Mouse (Mus musculus): ENCODE measurements at regions not wholly inside any gene's neighbourhood (a gene's known extent, or its start where the extent isn't known, plus 50 kb on each side); places are given as distances from the start of the nearest gene placed in this dataset.
"Not testable (repeated sequence)": the region's sequence is repeated elsewhere in the genome, so short reads cannot be mapped to it uniquely, and the experiment has no call there.

- WGBS, result 81% methylated on average over 4 of the region's 4 CpGs
- Histone ChIP-seq H3K4me2 (no peak overlapping the region), H3K9me3 (no peaks in the 10 kb centered on the region), H3K27ac (no peak overlapping the region), H3K4me1 (no peaks in the 10 kb centered on the region), H3K4me3 (replicated peaks) (no peak overlapping the region), H3K36me3 (no peaks in the 10 kb centered on the region), H3K9ac (no peak overlapping the region), H3K27me3 (replicated peaks) (no peaks in the 10 kb centered on the region)
- ATAC-seq (ENCODE audit: insufficient read depth, low FRiP score, low read depth), result no peak
Observed at GRCm38 (mm10) chr8:5523281-5523680, 418.1 kb upstream of the Slc10a2 start.

GRCm38 (mm10) chr8:5495861-5496260, 390.7 kb upstream of the Slc10a2 start:
- WGBS, result 62% methylated on average over 2 of the region's 2 CpGs
- ATAC-seq (ENCODE audit: insufficient read depth, low FRiP score, low read depth), result no peak
- no peak overlapping the region for H3K9ac ChIP-seq
- no peak overlapping the region for H3K27ac ChIP-seq
- H3K4me2 ChIP-seq, result no peak overlapping the region
- no peaks in the 10 kb centered on the region for H3K36me3 ChIP-seq
- no peaks in the 10 kb centered on the region for H3K4me1 ChIP-seq
- H3K9me3 ChIP-seq, result no peaks in the 10 kb centered on the region
- H3K27me3 ChIP-seq (replicated peaks), result no peaks in the 10 kb centered on the region
- no peak overlapping the region for H3K4me3 ChIP-seq (replicated peaks)

GRCm38 (mm10) chr8:5490491-5490890, 385.3 kb upstream of the Slc10a2 start:
- no peak for ATAC-seq (ENCODE audit: insufficient read depth, low FRiP score, low read depth)
- Histone ChIP-seq H3K9me3 (no peaks in the 10 kb centered on the region), H3K4me1 (no peaks in the 10 kb centered on the region), H3K4me2 (no peak overlapping the region), H3K27ac (no peak overlapping the region), H3K4me3 (replicated peaks) (no peak overlapping the region), H3K36me3 (no peaks in the 10 kb centered on the region), H3K27me3 (replicated peaks) (no peaks in the 10 kb centered on the region), H3K9ac (no peak overlapping the region)
- 51% methylated on average over 3 of the region's 3 CpGs for WGBS

- no peak for ATAC-seq (ENCODE audit: insufficient read depth, low FRiP score, low read depth)
- no peaks in the 10 kb centered on the region for H3K4me1 ChIP-seq
- no peaks in the 10 kb centered on the region for H3K27me3 ChIP-seq (replicated peaks)
- no peak overlapping the region for H3K27ac ChIP-seq
- H3K4me3 ChIP-seq (replicated peaks), result no peak overlapping the region
- no peaks in the 10 kb centered on the region for H3K36me3 ChIP-seq
- H3K4me2 ChIP-seq, result no peak overlapping the region
- WGBS, result 49% methylated on average over 1 of the region's 1 CpGs
- no peaks in the 10 kb centered on the region for H3K9me3 ChIP-seq
- no peak overlapping the region for H3K9ac ChIP-seq
Observed at GRCm38 (mm10) chr8:5482938-5483337, 377.8 kb upstream of the Slc10a2 start.

GRCm38 (mm10) chr8:5472999-5473398, 367.8 kb upstream of the Slc10a2 start:
- Histone ChIP-seq H3K4me2 (no peak overlapping the region), H3K9me3 (no peaks in the 10 kb centered on the region)

GRCm38 (mm10) chr8:5472582-5472981, 367.4 kb upstream of the Slc10a2 start:
- ATAC-seq (ENCODE audit: insufficient read depth, low FRiP score, low read depth), result no peak
- Histone ChIP-seq H3K9me3 (no peaks in the 10 kb centered on the region), H3K36me3 (no peaks in the 10 kb centered on the region), H3K27me3 (replicated peaks) (no peaks in the 10 kb centered on the region), H3K4me3 (replicated peaks) (no peak overlapping the region), H3K9ac (no peak overlapping the region), H3K4me2 (no peak overlapping the region), H3K27ac (no peak overlapping the region), H3K4me1 (no peaks in the 10 kb centered on the region)
- WGBS, result 62% methylated on average over 1 of the region's 1 CpGs

More at GRCm38 (mm10) chr8:5472999-5473398, 367.8 kb upstream of the Slc10a2 start:
- Histone ChIP-seq H3K27ac (no peak overlapping the region), H3K27me3 (replicated peaks) (no peaks in the 10 kb centered on the region), H3K4me1 (no peaks in the 10 kb centered on the region), H3K4me3 (replicated peaks) (no peak overlapping the region), H3K36me3 (no peaks in the 10 kb centered on the region), H3K9ac (no peak overlapping the region)
- no peak for ATAC-seq (ENCODE audit: insufficient read depth, low FRiP score, low read depth)

- Histone ChIP-seq H3K27me3 (replicated peaks) (no peaks in the 10 kb centered on the region), H3K27ac (no peak overlapping the region), H3K4me2 (no peak overlapping the region), H3K4me1 (no peaks in the 10 kb centered on the region), H3K4me3 (replicated peaks) (no peak overlapping the region), H3K9me3 (no peaks in the 10 kb centered on the region), H3K36me3 (no peaks in the 10 kb centered on the region), H3K9ac (no peak overlapping the region)
- no peak for ATAC-seq (ENCODE audit: insufficient read depth, low FRiP score, low read depth)
- 82% methylated on average over 1 of the region's 1 CpGs for WGBS
Observed at GRCm38 (mm10) chr8:5457619-5458018, 352.5 kb upstream of the Slc10a2 start.

GRCm38 (mm10) chr8:5453469-5453868, 348.3 kb upstream of the Slc10a2 start:
- H3K36me3 ChIP-seq, result no peaks in the 10 kb centered on the region
- ATAC-seq (ENCODE audit: insufficient read depth, low FRiP score, low read depth), result no peak
- no peaks in the 10 kb centered on the region for H3K9me3 ChIP-seq
- no peak overlapping the region for H3K4me3 ChIP-seq (replicated peaks)
- H3K27me3 ChIP-seq (replicated peaks), result no peaks in the 10 kb centered on the region
- H3K4me2 ChIP-seq, result no peak overlapping the region
- H3K9ac ChIP-seq, result no peak overlapping the region
- no peak overlapping the region for H3K27ac ChIP-seq
- no peaks in the 10 kb centered on the region for H3K4me1 ChIP-seq
- WGBS, result 73% methylated on average over 4 of the region's 4 CpGs

GRCm38 (mm10) chr8:5442243-5442642, 337.1 kb upstream of the Slc10a2 start:
- not testable (repeated sequence) for H3K9ac ChIP-seq; H3K4me1 ChIP-seq; H3K36me3 ChIP-seq; H3K27me3 ChIP-seq (replicated peaks); H3K9me3 ChIP-seq; H3K4me2 ChIP-seq; ATAC-seq (ENCODE audit: insufficient read depth, low FRiP score, low read depth); H3K27ac ChIP-seq; H3K4me3 ChIP-seq (replicated peaks)
- WGBS, result 90% methylated on average over 5 of the region's 5 CpGs

- WGBS, result 67% methylated on average over 3 of the region's 3 CpGs
- not testable (repeated sequence) for H3K9ac ChIP-seq
- peak; percentile 70; the same call in 1 of the 2 replicates for ATAC-seq (ENCODE audit: insufficient read depth, low FRiP score, low read depth)
Observed at GRCm38 (mm10) chr8:5440404-5440803, 335.3 kb upstream of the Slc10a2 start.

GRCm38 (mm10) chr8:5439054-5439453, 333.9 kb upstream of the Slc10a2 start:
- no peaks in the 10 kb centered on the region for H3K36me3 ChIP-seq
- no peak for ATAC-seq (ENCODE audit: insufficient read depth, low FRiP score, low read depth)
- H3K9me3 ChIP-seq, result no peaks in the 10 kb centered on the region
- H3K27me3 ChIP-seq (replicated peaks), result no peaks in the 10 kb centered on the region
- H3K4me2 ChIP-seq, result no peak overlapping the region
- WGBS, result 41% methylated on average over 2 of the region's 2 CpGs
- no peak overlapping the region for H3K9ac ChIP-seq
- no peak overlapping the region for H3K27ac ChIP-seq
- no peaks in the 10 kb centered on the region for H3K4me1 ChIP-seq
- H3K4me3 ChIP-seq (replicated peaks), result no peak overlapping the region

More at GRCm38 (mm10) chr8:5440404-5440803, 335.3 kb upstream of the Slc10a2 start:
- H3K27me3 ChIP-seq (replicated peaks); H3K4me2 ChIP-seq; H3K4me1 ChIP-seq; H3K4me3 ChIP-seq (replicated peaks); H3K27ac ChIP-seq; H3K9me3 ChIP-seq; H3K36me3 ChIP-seq: not testable (repeated sequence)

- Histone ChIP-seq H3K36me3 (no peaks in the 10 kb centered on the region), H3K9ac (no peak overlapping the region), H3K4me2 (no peak overlapping the region), H3K4me1 (no peaks in the 10 kb centered on the region), H3K27ac (no peak overlapping the region), H3K27me3 (replicated peaks) (no peaks in the 10 kb centered on the region), H3K9me3 (no peaks in the 10 kb centered on the region), H3K4me3 (replicated peaks) (no peak overlapping the region)
- ATAC-seq (ENCODE audit: insufficient read depth, low FRiP score, low read depth), result peak; percentile 91
- WGBS, result 39% methylated on average over 3 of the region's 3 CpGs
Observed at GRCm38 (mm10) chr8:5428303-5428971, 323.3 kb upstream of the Slc10a2 start.

GRCm38 (mm10) chr8:5416841-5417240, 311.7 kb upstream of the Slc10a2 start:
- not testable (repeated sequence) for ATAC-seq (ENCODE audit: insufficient read depth, low FRiP score, low read depth); H3K27me3 ChIP-seq (replicated peaks); H3K9me3 ChIP-seq; H3K36me3 ChIP-seq; H3K9ac ChIP-seq; H3K4me1 ChIP-seq; H3K27ac ChIP-seq; H3K4me2 ChIP-seq; H3K4me3 ChIP-seq (replicated peaks)
- WGBS, result 44% methylated on average over 2 of the region's 2 CpGs
